Mouse (Mus musculus) cerebellum, adult 2 months (tissue): ENCODE measurements around the gene Hoxa3.

Source experiments
- CTCF ChIP-seq: fragments of 200-500 bp; IDR thresholded peaks from 2 replicates; pipeline ENCODE4 v1.5.1; 2011; ENCODE audit warnings: low read depth, mild to moderate bottlenecking, control low read depth, low read length, moderate library complexity, borderline replicate concordance; ENCODE audit not compliant: insufficient read depth
- POLR2A ChIP-seq: fragments of 200-500 bp; IDR thresholded peaks from 2 replicates; pipeline ENCODE4 v1.6.1; 2011; ENCODE audit warnings: low read length, control low read depth, borderline replicate concordance; ENCODE audit not compliant: insufficient read depth

- no peak for TF ChIP-seq CTCF
- no peak for TF ChIP-seq POLR2A
Observed at GRCm38 (mm10) chr6:52159979-52160378, 53.2 kb downstream of the Hoxa3 start.
